ENCODE assay signal across 9 mouse cellular contexts in the genomic region with DNA sequence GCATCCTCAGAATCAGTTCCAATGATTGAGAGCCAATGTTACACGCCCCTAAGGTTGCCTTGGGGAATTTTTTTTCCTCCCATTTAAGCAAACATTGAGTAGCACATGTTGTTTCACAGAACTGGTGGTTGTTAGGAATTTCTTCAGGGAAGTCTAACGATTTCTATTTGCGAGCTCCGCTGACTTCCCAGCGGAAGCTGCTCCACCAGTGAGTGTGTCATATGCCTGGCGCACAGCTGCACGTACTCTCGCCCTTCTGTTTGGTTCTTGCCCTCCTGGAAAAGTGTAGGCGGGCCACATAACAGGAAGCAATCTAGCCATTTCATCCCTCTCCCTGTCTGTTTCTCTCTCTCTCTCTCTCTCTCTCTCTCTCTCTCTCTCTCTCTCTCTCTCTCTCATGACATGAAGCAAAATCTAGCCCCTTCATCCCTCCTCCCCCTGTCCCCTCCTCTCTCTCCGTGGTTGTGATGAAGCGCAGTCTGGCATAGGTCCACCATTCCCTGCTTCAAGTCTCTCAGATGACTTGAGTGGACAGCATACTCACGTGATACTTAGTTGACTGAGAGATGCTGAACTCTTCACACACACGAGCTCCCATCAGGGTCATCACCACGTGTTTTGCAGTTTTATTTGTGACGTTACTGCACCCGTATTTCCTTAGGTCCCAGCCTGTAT. TPM values are rescaled to one million over a fixed set of nuclear protein-coding genes. Genes with fewer than 3 reads are reported as not detected.
A peak's percentile ranks its signal among the peaks of the same experiment; 100 is the strongest.
DNase-seq lines count a peak whose midpoint lies in the region; ATAC-seq and TF ChIP-seq lines count a peak whose summit lies in the region.
"Had no signal": no experiment of that assay in that cellular context is flagged by ENCODE, and none has a peak within 500 bp of the region (broad histone marks: within the 10 kb centered on the region; RNA-seq: fewer than 3 reads in every experiment).

No protein-coding gene starts in this region.

- ATAC-seq in forebrain, embryonic 14.5 days: no peak
- ATAC-seq in forebrain, embryonic 12.5 days (ENCODE audit: low FRiP score): no peak
- 0 out of 2 replicates have a peak, but pooled peaks have one; percentile 35 for ATAC-seq in limb, embryonic 15.5 days (ENCODE audit: insufficient number of reproducible peaks, low FRiP score, low TSS enrichment, low read depth)

- TF ChIP-seq CTCF in brain, embryonic 14.5 days (IDR thresholded peaks at IDR 0.05; ENCODE audit: borderline replicate concordance, extremely low read depth, insufficient read depth, insufficient read length): no peak
- TF ChIP-seq CTCF in cerebellum, adult 2 months (IDR thresholded peaks at IDR 0.05; ENCODE audit: borderline replicate concordance, insufficient read depth, low read depth, low read length): no peak

- peak; percentile 18 for DNase-seq in forebrain, embryonic 14.5 days (ENCODE audit: low spot score)
- peak; percentile 10 to 39 for DNase-seq in kidney, postnatal 4 days
- DNase-seq in kidney, adult 9 months: no peak
- peak; percentile 52 for DNase-seq in brain, embryonic 14.5 days (ENCODE audit: low read depth)
- no peak for DNase-seq in cerebellum, adult 2 months
- no peak for DNase-seq in thymus, postnatal 25 days
- DNase-seq: embryo, embryonic 11 days had no signal

- no peaks in the 10 kb centered on the region for H3K9me3 ChIP-seq in forebrain, embryonic 14.5 days (replicated peaks; ENCODE audit: control insufficient read depth, low read length)
- H3K9me3 ChIP-seq in forebrain, embryonic 12.5 days: no peaks in the 10 kb centered on the region
- no peaks in the 10 kb centered on the region for H3K9me3 ChIP-seq in limb, embryonic 15.5 days

- no peak overlapping the region for H3K4me3 ChIP-seq in forebrain, embryonic 14.5 days (ENCODE audit: low read depth, low read length)
- H3K4me3 ChIP-seq in forebrain, embryonic 12.5 days (replicated peaks): no peak overlapping the region
- peak overlapping the region; percentile 30 for H3K4me3 ChIP-seq in limb, embryonic 15.5 days
- H3K4me3 ChIP-seq in cerebellum, adult 2 months (replicated peaks; ENCODE audit: insufficient read depth, low read depth, low read length): no peak overlapping the region

- no peak overlapping the region for H3K9ac ChIP-seq in forebrain, embryonic 14.5 days (ENCODE audit: low read length)
- H3K9ac ChIP-seq in forebrain, embryonic 12.5 days: no peak overlapping the region
- no peak overlapping the region for H3K9ac ChIP-seq in limb, embryonic 15.5 days

- H3K4me2 ChIP-seq in forebrain, embryonic 14.5 days (ENCODE audit: low read length): no peak overlapping the region
- no peak overlapping the region for H3K4me2 ChIP-seq in forebrain, embryonic 12.5 days
- H3K4me2 ChIP-seq in limb, embryonic 15.5 days: peak overlapping the region; percentile 41

- 75% methylated on average over 16 of the region's 16 CpGs for WGBS in forebrain, embryonic 14.5 days
- WGBS in forebrain, embryonic 12.5 days: 76% methylated on average over 16 of the region's 16 CpGs
- 34% methylated on average over 16 of the region's 16 CpGs for WGBS in limb, embryonic 15.5 days
- WGBS in cerebellum, adult 2 months: 70% methylated on average over 16 of the region's 16 CpGs

- no peaks in the 10 kb centered on the region for H3K36me3 ChIP-seq in forebrain, embryonic 14.5 days (ENCODE audit: control insufficient read depth, insufficient read depth, low read length)
- no peaks in the 10 kb centered on the region for H3K36me3 ChIP-seq in forebrain, embryonic 12.5 days (replicated peaks)
- H3K36me3 ChIP-seq in limb, embryonic 15.5 days: no peaks in the 10 kb centered on the region

- TF ChIP-seq POLR2A in brain, embryonic 14.5 days (IDR thresholded peaks at IDR 0.05; ENCODE audit: borderline replicate concordance, extremely low read depth, insufficient read depth, insufficient read length, poor library complexity, severe bottlenecking): no peak
- no peak for TF ChIP-seq POLR2A in cerebellum, adult 2 months (IDR thresholded peaks at IDR 0.05; ENCODE audit: borderline replicate concordance, insufficient read depth, low read length)

- no peaks in the 10 kb centered on the region for H3K4me1 ChIP-seq in forebrain, embryonic 14.5 days (ENCODE audit: control insufficient read depth, insufficient read depth, low read length)
- no peaks in the 10 kb centered on the region for H3K4me1 ChIP-seq in forebrain, embryonic 12.5 days
- H3K4me1 ChIP-seq in limb, embryonic 15.5 days: no peaks in the 10 kb centered on the region
- no peaks in the 10 kb centered on the region for H3K4me1 ChIP-seq in cerebellum, adult 2 months (ENCODE audit: control insufficient read depth, insufficient read depth, low read length)

- no peaks in the 10 kb centered on the region for H3K27me3 ChIP-seq in forebrain, embryonic 14.5 days (replicated peaks; ENCODE audit: control insufficient read depth, insufficient read depth, low read length)
- H3K27me3 ChIP-seq in forebrain, embryonic 12.5 days: no peaks in the 10 kb centered on the region
- no peaks in the 10 kb centered on the region for H3K27me3 ChIP-seq in limb, embryonic 15.5 days
- no peaks in the 10 kb centered on the region for H3K27me3 ChIP-seq in cerebellum, adult 2 months (ENCODE audit: control insufficient read depth, insufficient read depth, low read length)

- no peak overlapping the region for H3K27ac ChIP-seq in forebrain, embryonic 14.5 days (ENCODE audit: low read depth, low read length)
- no peak overlapping the region for H3K27ac ChIP-seq in forebrain, embryonic 12.5 days
- no peak overlapping the region for H3K27ac ChIP-seq in limb, embryonic 15.5 days
- no peak overlapping the region for H3K27ac ChIP-seq in cerebellum, adult 2 months (ENCODE audit: insufficient read depth, low read length)

RNA-seq across cellular contexts. Expression of a gene that starts 19.9 kb away (rescaled TPM):
- 37.7 and 49.8 TPM in 2 replicates for polyA plus RNA-seq in forebrain, embryonic 14.5 days (2014; fragmentation: Nextera tagmentation; extraction: Ambion mirVana)
- 55.5 and 61.9 TPM in 2 replicates for polyA plus RNA-seq in forebrain, embryonic 12.5 days (2016; fragmentation: Nextera tagmentation; extraction: Ambion mirVana)
- polyA plus RNA-seq in brain, embryonic 14.5 days (2012; rRNA removed): 38.6 and 65.3 TPM in 2 replicates
- 32.4 and 38.0 TPM in 2 replicates for polyA plus RNA-seq in limb, embryonic 15.5 days (2015; fragmentation: Nextera tagmentation; extraction: Ambion mirVana)
- 23.5 and 26.4 TPM in 2 replicates for polyA plus RNA-seq in cerebellum, adult 2 months (2012; rRNA removed)

RNA-seq across cellular contexts. Expression of a gene that starts 28.1 kb away (rescaled TPM):
- 15.2 and 20.3 TPM in 2 replicates for polyA plus RNA-seq in forebrain, embryonic 14.5 days (2014; fragmentation: Nextera tagmentation; extraction: Ambion mirVana)
- 37.2 and 44.5 TPM in 2 replicates for polyA plus RNA-seq in forebrain, embryonic 12.5 days (2016; fragmentation: Nextera tagmentation; extraction: Ambion mirVana)
- 62.8 and 83.9 TPM in 2 replicates for polyA plus RNA-seq in brain, embryonic 14.5 days (2012; rRNA removed)
- 11.7 and 13.5 TPM in 2 replicates for polyA plus RNA-seq in limb, embryonic 15.5 days (2015; fragmentation: Nextera tagmentation; extraction: Ambion mirVana)
- polyA plus RNA-seq in cerebellum, adult 2 months (2012; rRNA removed): 2.9 and 4.2 TPM in 2 replicates

Comparison
In these comparisons a context has a peak if more than half of its experiments do, and no peak if none do; other contexts are left out.
1. DNase-seq: peak in forebrain, embryonic 14.5 days (single experiment), kidney, postnatal 4 days (2 of 2) and brain, embryonic 14.5 days (single experiment); none in kidney, adult 9 months (single experiment), cerebellum, adult 2 months (0 of 2) and thymus, postnatal 25 days (single experiment).